In the genomic region with DNA sequence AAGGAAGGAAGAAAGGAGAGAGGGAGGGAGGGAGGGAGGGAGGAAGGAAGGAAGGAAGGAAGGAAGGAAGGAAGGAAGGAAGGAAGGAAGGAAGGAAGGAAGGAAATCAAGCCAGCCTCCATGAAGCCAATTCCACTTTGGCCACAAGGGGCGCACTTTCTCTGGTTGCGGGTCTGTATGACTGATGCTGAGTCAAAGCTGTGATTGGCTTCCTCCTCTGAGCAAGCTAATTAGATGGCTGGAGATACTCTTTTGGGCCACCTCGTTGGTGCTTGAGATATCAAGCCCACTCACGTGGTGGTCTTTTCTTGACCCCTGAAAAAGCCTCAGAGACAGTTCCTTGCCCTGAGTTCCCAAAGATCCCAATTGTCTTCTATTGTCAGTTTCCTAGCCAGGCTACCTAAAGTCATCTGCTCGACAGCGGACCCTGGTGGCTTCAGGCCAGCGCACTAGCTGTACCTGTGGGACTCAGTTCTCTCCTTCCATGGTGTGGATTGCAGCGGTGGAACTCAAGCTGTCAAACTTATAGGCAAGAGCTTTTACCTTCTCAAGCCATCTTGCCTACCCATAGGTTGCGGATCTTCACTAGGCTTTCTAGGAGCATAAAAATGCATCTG, we compare ENCODE assay signal across 8 mouse cellular contexts. TPM values are rescaled to one million over a fixed set of nuclear protein-coding genes. Genes with fewer than 3 reads are reported as not detected.
DNase-seq lines count a peak whose midpoint lies in the region; ATAC-seq and TF ChIP-seq lines count a peak whose summit lies in the region.

No protein-coding gene starts in this region.

- H3K9me3 ChIP-seq in heart, postnatal 0 days (replicated peaks; ENCODE audit: control insufficient read depth, low read length), result no peaks in the 10 kb centered on the region
- no peaks in the 10 kb centered on the region for H3K9me3 ChIP-seq in heart, embryonic 11.5 days (replicated peaks; ENCODE audit: control insufficient read depth, low read length)
- no peaks in the 10 kb centered on the region for H3K9me3 ChIP-seq in kidney, postnatal 0 days (replicated peaks; ENCODE audit: low read length)

- no peaks in the 10 kb centered on the region for H3K27me3 ChIP-seq in heart, postnatal 0 days (ENCODE audit: control insufficient read depth, insufficient read depth, low read length)
- no peaks in the 10 kb centered on the region for H3K27me3 ChIP-seq in heart, embryonic 11.5 days (ENCODE audit: control insufficient read depth, insufficient read depth, low read length)
- no peaks in the 10 kb centered on the region for H3K27me3 ChIP-seq in kidney, postnatal 0 days (ENCODE audit: insufficient read depth, low read length)
- no peaks in the 10 kb centered on the region for H3K27me3 ChIP-seq in splenic B cell, adult 2 months (ENCODE audit: control insufficient read depth, insufficient read depth, low read length, poor library complexity, severe bottlenecking)

- 22% methylated on average over 9 of the region's 9 CpGs for WGBS in heart, postnatal 0 days
- 13% methylated on average over 9 of the region's 9 CpGs for WGBS in heart, embryonic 11.5 days (ENCODE audit: insufficient replicate concordance)
- 31% methylated on average over 9 of the region's 9 CpGs for WGBS in kidney, postnatal 0 days

- no peaks in the 10 kb centered on the region for H3K36me3 ChIP-seq in heart, postnatal 0 days (replicated peaks; ENCODE audit: control insufficient read depth, insufficient read depth, low read length)
- no peaks in the 10 kb centered on the region for H3K36me3 ChIP-seq in heart, embryonic 11.5 days (ENCODE audit: control insufficient read depth, insufficient read depth, low read length)
- H3K36me3 ChIP-seq in kidney, postnatal 0 days (ENCODE audit: insufficient read depth, low read length), result no peaks in the 10 kb centered on the region
- no peaks in the 10 kb centered on the region for H3K36me3 ChIP-seq in splenic B cell, adult 2 months (ENCODE audit: control insufficient read depth, insufficient read depth, low read length, poor library complexity, severe bottlenecking)

- no peak overlapping the region for H3K4me2 ChIP-seq in heart, postnatal 0 days (ENCODE audit: low read depth, low read length)
- H3K4me2 ChIP-seq in heart, embryonic 11.5 days, result no peak overlapping the region
- no peak overlapping the region for H3K4me2 ChIP-seq in kidney, postnatal 0 days (ENCODE audit: low read length)

- DNase-seq in heart, postnatal 0 days (ENCODE audit: low spot score), result no peak
- peak; percentile 83 for DNase-seq in brain, adult 2 months (ENCODE audit: low read depth, low spot score)
- peak; percentile 60 for DNase-seq in kidney, postnatal 0 days (ENCODE audit: low spot score)
- DNase-seq in splenic B cell, adult 2 months (ENCODE audit: low read depth, low spot score), result peak; percentile 78

- peak; percentile 51; the same call in 1 of the 2 replicates for ATAC-seq in heart, postnatal 0 days (ENCODE audit: insufficient read depth, low read depth)
- no peak; the same call in 1 of the 2 replicates for ATAC-seq in heart, embryonic 11.5 days (replicated peaks; ENCODE audit: insufficient number of reproducible peaks, low FRiP score, low TSS enrichment)
- peak; percentile 88 for ATAC-seq in CD4-positive, CD25-positive, alpha-beta regulatory T cell, adult 4 months
- ATAC-seq in kidney, postnatal 0 days (replicated peaks; ENCODE audit: low FRiP score, low read depth), result 0 out of 2 replicates have a peak, but pooled peaks have one; percentile 63
- ATAC-seq in megakaryocyte-erythroid progenitor cell, adult 5-6 weeks (replicated peaks; ENCODE audit: low FRiP score, low TSS enrichment, poor library complexity, severe bottlenecking), result peak; percentile 84

- H3K4me1 ChIP-seq in heart, postnatal 0 days (ENCODE audit: control insufficient read depth, insufficient read depth), result no peaks in the 10 kb centered on the region
- H3K4me1 ChIP-seq in heart, embryonic 11.5 days (ENCODE audit: control insufficient read depth, insufficient read depth, low read length), result no peaks in the 10 kb centered on the region
- H3K4me1 ChIP-seq in embryonic fibroblast, embryonic 13.5 days (ENCODE audit: control insufficient read depth, insufficient read depth, low read length), result no peaks in the 10 kb centered on the region
- no peaks in the 10 kb centered on the region for H3K4me1 ChIP-seq in kidney, postnatal 0 days (replicated peaks; ENCODE audit: insufficient read depth, low read length)

- no peak overlapping the region for H3K27ac ChIP-seq in heart, postnatal 0 days (ENCODE audit: low read depth)
- no peak overlapping the region for H3K27ac ChIP-seq in heart, embryonic 11.5 days (ENCODE audit: low read depth, low read length)
- H3K27ac ChIP-seq in embryonic fibroblast, embryonic 13.5 days (ENCODE audit: insufficient read depth, low read length), result no peak overlapping the region
- no peak overlapping the region for H3K27ac ChIP-seq in kidney, postnatal 0 days

- no peak for TF ChIP-seq EP300 in heart, postnatal 0 days (IDR thresholded peaks at IDR 0.05; ENCODE audit: low read depth)

- TF ChIP-seq POLR2A in embryonic fibroblast, embryonic 13.5 days (IDR thresholded peaks at IDR 0.05; ENCODE audit: low read depth, low read length), result no peak

- no peak overlapping the region for H3K9ac ChIP-seq in heart, postnatal 0 days (replicated peaks; ENCODE audit: low read depth, low read length)
- no peak overlapping the region for H3K9ac ChIP-seq in heart, embryonic 11.5 days (ENCODE audit: low read depth, low read length)
- no peak overlapping the region for H3K9ac ChIP-seq in kidney, postnatal 0 days (ENCODE audit: low read depth, low read length)

- TF ChIP-seq CTCF in heart, postnatal 0 days (IDR thresholded peaks at IDR 0.05; ENCODE audit: low read depth), result peak; percentile 63
- peak; percentile 45; the same call in 1 of the 2 replicates for TF ChIP-seq CTCF in embryonic fibroblast, embryonic 13.5 days (IDR thresholded peaks at IDR 0.05; ENCODE audit: borderline replicate concordance, insufficient read depth, low read length)
- peak; percentile 73 for TF ChIP-seq CTCF in kidney, postnatal 0 days (IDR thresholded peaks at IDR 0.05; ENCODE audit: low read depth)

- no peak overlapping the region for H3K4me3 ChIP-seq in heart, postnatal 0 days (ENCODE audit: low read depth, low read length)
- H3K4me3 ChIP-seq in heart, embryonic 11.5 days (ENCODE audit: low read depth, low read length), result no peak overlapping the region
- no peak overlapping the region for H3K4me3 ChIP-seq in embryonic fibroblast, embryonic 13.5 days (ENCODE audit: insufficient read depth, low read length)
- no peak overlapping the region for H3K4me3 ChIP-seq in kidney, postnatal 0 days (replicated peaks; ENCODE audit: low read depth, low read length)

RNA-seq across cellular contexts. Expression of a gene that starts 9.6 kb away (rescaled TPM):
- total RNA-seq in heart, postnatal 0 days (2014; rRNA removed; ENCODE audit: low replicate concordance), result 3.9 and 4.6 TPM in 2 replicates
- 5.8 and 6.0 TPM in 2 replicates for polyA plus RNA-seq in heart, postnatal 0 days (2015; fragmentation: Nextera tagmentation; extraction: Ambion mirVana)
- 3.7 and 4.0 TPM in 2 replicates for polyA plus RNA-seq in heart, embryonic 11.5 days (2014; fragmentation: Nextera tagmentation; extraction: Ambion mirVana)
- polyA plus RNA-seq in CD4-positive, CD25-positive, alpha-beta regulatory T cell, adult 4 months (2017; shearing (Covaris generic)), result not detected
- 2.3 and 3.3 TPM in 2 replicates for polyA plus RNA-seq in embryonic fibroblast, embryonic 13.5 days (2011; ENCODE audit: insufficient read length, low read depth, missing spikeins)
- 8.6 and 9.9 TPM in 2 replicates for polyA plus RNA-seq in kidney, postnatal 0 days (2015; fragmentation: Nextera tagmentation; extraction: Ambion mirVana)
- total RNA-seq in megakaryocyte-erythroid progenitor cell, adult 5-6 weeks (2014; fragmentation: Nextera tagmentation), result 4.0 and 5.2 TPM in 2 replicates
- total RNA-seq in megakaryocyte-erythroid progenitor cell, adult 5-6 weeks (2017), result 6.0 and 10.6 TPM in 2 replicates

RNA-seq across cellular contexts. Expression of a gene that starts 16.1 kb away (rescaled TPM):
- total RNA-seq in heart, postnatal 0 days (2014; rRNA removed; ENCODE audit: low replicate concordance), result 12.0 and 12.6 TPM in 2 replicates
- polyA plus RNA-seq in heart, postnatal 0 days (2015; fragmentation: Nextera tagmentation; extraction: Ambion mirVana), result 2.9 and 3.0 TPM in 2 replicates
- polyA plus RNA-seq in heart, embryonic 11.5 days (2014; fragmentation: Nextera tagmentation; extraction: Ambion mirVana), result 12.8 and 13.7 TPM in 2 replicates
- polyA plus RNA-seq in CD4-positive, CD25-positive, alpha-beta regulatory T cell, adult 4 months (2017; shearing (Covaris generic)), result 10 to 100 TPM in 1 of 2 experiments, 1 to 10 TPM in 1; 8.3 to 11.4 TPM
- polyA plus RNA-seq in embryonic fibroblast, embryonic 13.5 days (2011; ENCODE audit: insufficient read length, low read depth, missing spikeins), result 27.5 and 30.2 TPM in 2 replicates
- polyA plus RNA-seq in kidney, postnatal 0 days (2015; fragmentation: Nextera tagmentation; extraction: Ambion mirVana), result 5.4 and 5.6 TPM in 2 replicates
- total RNA-seq in megakaryocyte-erythroid progenitor cell, adult 5-6 weeks (2014; fragmentation: Nextera tagmentation), result 68.1 and 86.4 TPM in 2 replicates
- total RNA-seq in megakaryocyte-erythroid progenitor cell, adult 5-6 weeks (2017), result 131 and 145 TPM in 2 replicates
